Mouse (Mus musculus): ENCODE measurements around the gene Agt.

DNA sequence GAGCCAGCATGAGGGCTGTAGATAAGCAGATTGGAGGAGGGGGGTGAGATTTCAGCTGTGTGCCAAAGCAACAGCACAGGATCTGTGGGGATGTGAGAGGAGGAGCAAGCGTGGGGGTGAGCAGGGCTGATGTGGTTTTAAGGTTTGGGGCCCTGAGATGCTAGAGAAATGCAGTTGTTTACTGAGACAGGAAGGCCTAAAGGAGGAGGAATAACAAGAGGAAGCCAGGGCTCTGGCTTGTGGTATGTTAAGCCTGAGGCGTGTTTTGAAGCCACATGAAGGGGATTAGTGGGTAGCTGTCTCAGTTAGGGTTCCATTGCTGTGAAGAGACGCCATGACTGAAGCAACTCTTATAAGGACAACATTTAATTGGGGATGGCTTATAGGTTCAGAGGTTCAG lies 60.4 kb downstream of the Agt start:
- TF ChIP-seq ZC3H11A (IDR thresholded peaks at IDR 0.05; ENCODE audit: borderline replicate concordance, low read depth, low read length) (no peak), ZNF384 (IDR thresholded peaks at IDR 0.05; ENCODE audit: low read depth, low read length) (no peak), CHD2 (IDR thresholded peaks at IDR 0.05; ENCODE audit: low read depth, low read length) (no peak), MAFK (IDR thresholded peaks at IDR 0.05; ENCODE audit: insufficient read depth, low read depth, low read length) (no peak)
